9 mouse cellular contexts compared by ENCODE assay signal in the genomic region with DNA sequence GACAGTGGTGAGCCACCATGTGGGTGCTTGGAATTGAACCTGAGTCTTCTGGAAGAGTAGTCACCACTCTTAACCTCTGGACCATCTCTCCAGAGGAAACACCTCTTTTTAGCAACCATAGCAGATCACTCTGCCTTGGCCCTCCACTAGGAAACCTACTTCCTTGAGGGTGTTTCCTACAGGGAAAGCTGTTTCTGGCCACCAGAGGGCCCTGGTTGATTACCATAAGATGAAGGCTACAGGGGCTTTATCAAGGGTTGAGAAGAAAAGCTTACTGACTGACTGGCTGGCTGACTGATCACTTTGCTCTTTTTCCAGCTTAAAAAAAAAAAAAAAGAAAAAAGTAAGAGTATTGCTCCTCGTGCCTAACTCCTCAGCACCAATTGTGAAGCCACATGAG. TPM values are rescaled to one million over a fixed set of nuclear protein-coding genes. Genes with fewer than 3 reads are reported as not detected.
DNase-seq lines count a peak whose midpoint lies in the region; ATAC-seq and TF ChIP-seq lines count a peak whose summit lies in the region.
"Had no signal": no experiment of that assay in that cellular context is flagged by ENCODE, and none has a peak within 500 bp of the region (broad histone marks: within the 10 kb centered on the region; RNA-seq: fewer than 3 reads in every experiment).

No protein-coding gene starts in this region.

- no peak overlapping the region for H3K4me3 ChIP-seq in CH12.LX (replicated peaks in 1 of 3; ENCODE audit: low read depth in 2 of 3, low read length in 2 of 3, poor library complexity in 1 of 3)
- no peak overlapping the region for H3K4me3 ChIP-seq in bone marrow, adult 2 months (replicated peaks; ENCODE audit: control insufficient read depth, low read depth, low read length)
- no peak overlapping the region for H3K4me3 ChIP-seq in heart, embryonic 16.5 days (ENCODE audit: low read length)
- H3K4me3 ChIP-seq in liver, embryonic 14.5 days (ENCODE audit: insufficient read depth in 1 of 2, low read depth in 2 of 2, low read length in 2 of 2) = no peak overlapping the region
- H3K4me3 ChIP-seq in neural tube, embryonic 15.5 days (replicated peaks) = no peak overlapping the region
- H3K4me3 ChIP-seq: erythroblast, embryonic 14.5 days had no signal

- ATAC-seq in heart, embryonic 16.5 days (replicated peaks; ENCODE audit: extremely low read depth, insufficient read depth, low FRiP score) = peak; percentile 56; the same call in 1 of the 2 replicates
- ATAC-seq in liver, embryonic 14.5 days (ENCODE audit: insufficient read depth) = no peak
- peak; percentile 54; the same call in 1 of the 2 replicates for ATAC-seq in neural tube, embryonic 15.5 days (ENCODE audit: low FRiP score)

- no peaks in the 10 kb centered on the region for H3K79me2 ChIP-seq in CH12.LX (replicated peaks; ENCODE audit: control insufficient read depth, extremely low read depth, insufficient read depth, poor library complexity, severe bottlenecking)

- TF ChIP-seq CTCF in CH12.LX (conservative IDR thresholded peaks at IDR 0.05 in 1 of 2, IDR thresholded peaks at IDR 0.05 in 1 of 2; ENCODE audit: low read depth in 2 of 2, low read length in 2 of 2) = peak; percentile 24 to 73; a peak in 2 of 4 replicates
- peak; percentile 6; the same call in 1 of the 2 replicates for TF ChIP-seq CTCF in bone marrow, adult 2 months (IDR thresholded peaks at IDR 0.05; ENCODE audit: control insufficient read depth, insufficient read depth, low read length)
- TF ChIP-seq CTCF in liver, embryonic 14.5 days (IDR thresholded peaks at IDR 0.05; ENCODE audit: low read depth) = peak; percentile 57

- peak; percentile 78 for TF ChIP-seq RAD21 in CH12.LX (IDR thresholded peaks at IDR 0.05; ENCODE audit: low read depth, low read length)

- dilution Hi-C loops in CH12.LX (cut with MboI; ENCODE audit: extremely low pct_ligation_motif_present, extremely low pct_unique_long_range_greater_than_20kb, low sequenced_read_pairs) = no loop called here

- in situ Hi-C loops in CH12.LX (cut with MboI; ENCODE audit: low pct_ligation_motif_present, low pct_unique_long_range_greater_than_20kb, low sequenced_read_pairs) = loop anchor here (10.0 to 25.0 kb wide), 3 partner anchors 71 to 701 kb away; no protein-coding TSS in a partner anchor

- no peak overlapping the region for H3K27ac ChIP-seq in CH12.LX (ENCODE audit: insufficient read depth, low read depth)
- H3K27ac ChIP-seq in bone marrow, adult 2 months (ENCODE audit: control insufficient read depth, insufficient read depth, low read depth, low read length, poor library complexity) = no peak overlapping the region
- H3K27ac ChIP-seq in heart, embryonic 16.5 days (ENCODE audit: low read length) = no peak overlapping the region
- no peak overlapping the region for H3K27ac ChIP-seq in liver, embryonic 14.5 days
- no peak overlapping the region for H3K27ac ChIP-seq in neural tube, embryonic 15.5 days (replicated peaks)

- DNase-seq in CH12.LX (ENCODE audit: extremely low read depth) = peak; percentile 69
- peak; percentile 64 for DNase-seq in fibroblast of lung, adult 2 months (ENCODE audit: low read depth)
- peak; percentile 92 for DNase-seq in kidney, postnatal 10 days
- peak; percentile 16 to 26 (median 19) for DNase-seq in liver, embryonic 14.5 days (ENCODE audit: low read depth in 3 of 3, low spot score in 3 of 3)
- peak; percentile 80 for DNase-seq in thymus, postnatal 0 days (ENCODE audit: low spot score)

- no peaks in the 10 kb centered on the region for H3K27me3 ChIP-seq in CH12.LX (replicated peaks)
- no peaks in the 10 kb centered on the region for H3K27me3 ChIP-seq in heart, embryonic 16.5 days (ENCODE audit: control insufficient read depth, insufficient read depth, low read length)
- H3K27me3 ChIP-seq in liver, embryonic 14.5 days (ENCODE audit: control insufficient read depth, insufficient read depth, low read length) = no peaks in the 10 kb centered on the region
- no peaks in the 10 kb centered on the region for H3K27me3 ChIP-seq in neural tube, embryonic 15.5 days (replicated peaks)

- TF ChIP-seq EP300 in CH12.LX (IDR thresholded peaks at IDR 0.05; ENCODE audit: low read length) = no peak
- no peak for TF ChIP-seq EP300 in liver, embryonic 14.5 days (IDR thresholded peaks at IDR 0.05; ENCODE audit: low read depth)

- TF ChIP-seq POLR2A in CH12.LX (IDR thresholded peaks at IDR 0.05; ENCODE audit: low read depth, low read length) = no peak
- TF ChIP-seq POLR2A in bone marrow, adult 2 months (IDR thresholded peaks at IDR 0.05; ENCODE audit: borderline replicate concordance, control insufficient read depth, low read depth, low read length) = no peak

- H3K9me3 ChIP-seq in CH12.LX (replicated peaks; ENCODE audit: low read length) = no peaks in the 10 kb centered on the region
- H3K9me3 ChIP-seq in heart, embryonic 16.5 days (replicated peaks; ENCODE audit: control insufficient read depth, low read length) = no peaks in the 10 kb centered on the region
- no peaks in the 10 kb centered on the region for H3K9me3 ChIP-seq in liver, embryonic 14.5 days (ENCODE audit: control insufficient read depth, low read length)
- H3K9me3 ChIP-seq in neural tube, embryonic 15.5 days (replicated peaks) = no peaks in the 10 kb centered on the region

- 0% methylated on average over 1 of the region's 1 CpGs for WGBS in bone marrow, adult 2 months
- WGBS in heart, embryonic 16.5 days = 3% methylated on average over 1 of the region's 1 CpGs
- 0% methylated on average over 1 of the region's 1 CpGs for WGBS in liver, embryonic 14.5 days (ENCODE audit: insufficient replicate concordance)
- WGBS in neural tube, embryonic 15.5 days = 0% methylated on average over 1 of the region's 1 CpGs

- H3K4me1 ChIP-seq in CH12.LX (ENCODE audit: control insufficient read depth in 1 of 2, insufficient read depth in 2 of 2) = peaks cover 0 to 3% of the 10 kb centered on the region in 2 experiments; a peak in 3 of 4 replicates
- no peaks in the 10 kb centered on the region for H3K4me1 ChIP-seq in bone marrow, adult 2 months (ENCODE audit: control insufficient read depth, insufficient read depth, low read length)
- peaks cover 8% of the 10 kb centered on the region for H3K4me1 ChIP-seq in heart, embryonic 16.5 days (ENCODE audit: control insufficient read depth, insufficient read depth, low read length)
- H3K4me1 ChIP-seq in liver, embryonic 14.5 days (replicated peaks; ENCODE audit: control insufficient read depth in 2 of 2, insufficient read depth in 2 of 2, low read length in 1 of 2) = no peaks in the 10 kb centered on the region
- H3K4me1 ChIP-seq in neural tube, embryonic 15.5 days = no peaks in the 10 kb centered on the region

- H3K4me2 ChIP-seq in CH12.LX (ENCODE audit: insufficient read depth, low read depth, poor library complexity, severe bottlenecking) = no peak overlapping the region
- no peak overlapping the region for H3K4me2 ChIP-seq in heart, embryonic 16.5 days (ENCODE audit: low read depth, low read length)
- no peak overlapping the region for H3K4me2 ChIP-seq in liver, embryonic 14.5 days (ENCODE audit: low read depth)
- H3K4me2 ChIP-seq in neural tube, embryonic 15.5 days = no peak overlapping the region

- H3K36me3 ChIP-seq in CH12.LX (replicated peaks in 1 of 2; ENCODE audit: control insufficient read depth in 1 of 2, insufficient read depth in 1 of 2, low read length in 1 of 2) = no peaks in the 10 kb centered on the region
- no peaks in the 10 kb centered on the region for H3K36me3 ChIP-seq in heart, embryonic 16.5 days (ENCODE audit: control insufficient read depth, insufficient read depth)
- H3K36me3 ChIP-seq in liver, embryonic 14.5 days (replicated peaks; ENCODE audit: control insufficient read depth, insufficient read depth, low read depth) = no peaks in the 10 kb centered on the region
- no peaks in the 10 kb centered on the region for H3K36me3 ChIP-seq in neural tube, embryonic 15.5 days

- H3K9ac ChIP-seq in CH12.LX (ENCODE audit: insufficient read depth, low read depth) = no peak overlapping the region
- H3K9ac ChIP-seq in heart, embryonic 16.5 days (ENCODE audit: low read length) = no peak overlapping the region
- H3K9ac ChIP-seq in liver, embryonic 14.5 days (replicated peaks) = no peak overlapping the region
- no peak overlapping the region for H3K9ac ChIP-seq in neural tube, embryonic 15.5 days (replicated peaks)

TF ChIP-seq in CH12.LX, 34 proteins besides CTCF, POLR2A, EP300 and RAD21:
- TF ChIP-seq TCF12 (IDR thresholded peaks at IDR 0.05; ENCODE audit: low read depth, low read length) (no peak), SMC3 (IDR thresholded peaks at IDR 0.05; ENCODE audit: low read depth, low read length) (peak; percentile 76)

RNA-seq across cellular contexts. Expression of gene Creg2, which starts 34.6 kb away (rescaled TPM):
- total RNA-seq in CH12.LX (2012; rRNA removed) (not detected in 2 replicates), CH12.LX (2014; rRNA removed) (not detected in 2 replicates)
- not detected in 2 replicates for polyA plus RNA-seq in CH12.LX (2012; ENCODE audit: insufficient read length, low read depth)
- 0.25 TPM in 1 of 2 replicates, not detected in the other for polyA plus RNA-seq in bone marrow, adult 2 months (2011; ENCODE audit: insufficient read depth, insufficient read length, low replicate concordance, missing spikeins)
- polyA plus RNA-seq in heart, embryonic 16.5 days (2015; fragmentation: Nextera tagmentation; extraction: Ambion mirVana) = 0.05 TPM in 2 replicates
- polyA plus RNA-seq in liver, embryonic 14.5 days (2012; rRNA removed) = 0.01 TPM in 2 replicates
- not detected in 2 replicates for polyA plus RNA-seq in liver, embryonic 14.5 days (2014; fragmentation: Nextera tagmentation; extraction: Ambion mirVana)
- 11.0 and 12.6 TPM in 2 replicates for polyA plus RNA-seq in neural tube, embryonic 15.5 days (2015; fragmentation: Nextera tagmentation; extraction: Ambion mirVana)
- polyA plus RNA-seq in thymus, postnatal 0 days (2015; fragmentation: Nextera tagmentation; extraction: Ambion mirVana) = 0.21 and 0.34 TPM in 2 replicates
- polyA plus RNA-seq: erythroblast, embryonic 14.5 days had no signal

RNA-seq across cellular contexts. Expression of gene Rfx8, which starts 35.0 kb away (rescaled TPM):
- total RNA-seq in CH12.LX (2012; rRNA removed) (not detected in 2 replicates), CH12.LX (2014; rRNA removed) (not detected in 2 replicates)
- not detected in 2 replicates for polyA plus RNA-seq in CH12.LX (2012; ENCODE audit: insufficient read length, low read depth)
- not detected in 2 replicates for polyA plus RNA-seq in bone marrow, adult 2 months (2011; ENCODE audit: insufficient read depth, insufficient read length, low replicate concordance, missing spikeins)
- 0.51 and 0.68 TPM in 2 replicates for polyA plus RNA-seq in heart, embryonic 16.5 days (2015; fragmentation: Nextera tagmentation; extraction: Ambion mirVana)
- polyA plus RNA-seq in liver, embryonic 14.5 days (2012; rRNA removed) = 0.02 and 0.04 TPM in 2 replicates
- not detected in 2 replicates for polyA plus RNA-seq in liver, embryonic 14.5 days (2014; fragmentation: Nextera tagmentation; extraction: Ambion mirVana)
- 0.14 and 0.27 TPM in 2 replicates for polyA plus RNA-seq in neural tube, embryonic 15.5 days (2015; fragmentation: Nextera tagmentation; extraction: Ambion mirVana)
- 0.12 and 0.31 TPM in 2 replicates for polyA plus RNA-seq in thymus, postnatal 0 days (2015; fragmentation: Nextera tagmentation; extraction: Ambion mirVana)

Comparison
In these comparisons a context has a peak if more than half of its experiments do, and no peak if none do; other contexts are left out.
1. DNase-seq: peak in every context shown above with its lines; median percentile 92 in kidney, postnatal 10 days; 80 in thymus, postnatal 0 days; 69 in CH12.LX; 64 in fibroblast of lung, adult 2 months; 19 in liver, embryonic 14.5 days.
2. CTCF ChIP-seq: peak in every context shown above with its lines; median percentile 57 in liver, embryonic 14.5 days; 48 in CH12.LX; 6 in bone marrow, adult 2 months.